Mouse (Mus musculus) megakaryocyte, embryonic 14.5 days (primary cell): Measurements from ENCODE around the gene Psmg4.

ENCODE experiments used
- FLI1 ChIP-seq: IDR thresholded peaks from 2 replicates; pipeline ENCODE4 v1.6.1; 2012; ENCODE audit warnings: low read length, inconsistent platforms, mixed read lengths
- GATA1 ChIP-seq: IDR thresholded peaks from 3 replicates; pipeline ENCODE4 v1.6.1; 2012; ENCODE audit warnings: mixed read lengths, low read length, inconsistent platforms, borderline replicate concordance

DNA sequence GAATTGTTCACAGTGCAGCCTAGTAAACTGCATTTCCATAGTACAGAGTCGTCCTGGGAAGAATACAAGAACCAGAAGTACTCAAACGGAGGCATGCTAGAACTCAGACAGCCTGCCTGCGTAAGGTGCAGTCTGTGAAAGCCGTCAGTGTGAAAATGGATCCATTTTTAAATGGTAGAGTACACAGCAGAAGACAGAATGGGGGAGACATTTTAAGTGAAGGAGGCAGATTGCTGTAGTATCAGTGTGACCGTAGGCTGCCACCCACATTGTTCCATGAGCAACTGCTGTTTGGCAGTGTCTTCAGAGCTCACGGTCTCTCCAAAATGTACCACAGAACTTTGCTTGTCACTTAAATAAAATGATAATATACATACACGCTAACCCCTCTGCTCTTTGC, 28.5 kb upstream of the Psmg4 start:
- TF ChIP-seq GATA1 (no peak), FLI1 (no peak)
